Mouse (Mus musculus): ENCODE data around the gene Sdc1. TPM values are rescaled to one million over a fixed set of nuclear protein-coding genes. Genes with fewer than 3 reads are reported as not detected.

The Sdc1 gene
- polyA plus RNA-seq, 1 experiment from 2014 or later = 303 TPM

DNA sequence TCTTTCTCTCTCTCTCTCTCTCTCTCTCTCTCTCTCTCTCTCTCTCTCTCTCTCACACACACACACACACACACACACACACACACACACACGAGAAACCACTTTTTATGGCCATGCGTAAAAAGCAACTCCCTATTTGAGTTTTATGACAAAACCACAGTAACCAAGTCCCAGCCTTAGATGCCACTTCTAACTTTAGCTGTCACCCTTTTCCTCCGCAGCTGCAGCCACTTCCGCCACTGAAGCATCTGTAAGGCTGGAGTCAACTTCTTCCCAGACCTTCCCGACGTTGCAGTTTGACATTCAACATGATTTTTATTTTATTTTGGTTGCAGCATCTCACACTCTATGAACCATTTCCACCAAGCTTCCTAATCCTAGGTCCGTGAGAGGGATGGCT is 71.6 kb downstream of the Sdc1 start:
- H3K4me1 ChIP-seq (ENCODE audit: insufficient read depth, low read depth, low read length) = no peaks in the 10 kb centered on the region
- DNase-seq (ENCODE audit: low spot score) (no peak), ATAC-seq (no peak)
- H3K4me2 ChIP-seq (replicated peaks; ENCODE audit: low read depth, low read length) = no peak overlapping the region
- WGBS = 65% methylated on average over 7 of the region's 7 CpGs
- H3K27ac ChIP-seq (ENCODE audit: low read length) = no peak overlapping the region
- no peaks in the 10 kb centered on the region for H3K27me3 ChIP-seq (replicated peaks; ENCODE audit: insufficient read depth, low read length)
- H3K9me3 ChIP-seq (ENCODE audit: low read length) = no peaks in the 10 kb centered on the region
- TF ChIP-seq EP300 (IDR thresholded peaks at IDR 0.05) = no peak
- TF ChIP-seq CTCF (IDR thresholded peaks at IDR 0.05) = no peak
- H3K36me3 ChIP-seq (ENCODE audit: insufficient read depth, low read length) = no peaks in the 10 kb centered on the region
- H3K4me3 ChIP-seq (ENCODE audit: low read depth, low read length) = no peak overlapping the region
- no peak overlapping the region for H3K9ac ChIP-seq (replicated peaks; ENCODE audit: low read depth)

Other genes starting within 250 kb of the Sdc1 start
- gene Slc7a15, start 172.3 kb upstream of the Sdc1 start, polyA plus RNA-seq (2015; fragmentation: Nextera tagmentation; extraction: Ambion mirVana) = not detected in 2 replicates
- 26.9 and 31.3 TPM in 2 replicates for gene Pum2, start 97.2 kb upstream of the Sdc1 start, polyA plus RNA-seq (2015; fragmentation: Nextera tagmentation; extraction: Ambion mirVana)
- gene Laptm4a, start 150.3 kb downstream of the Sdc1 start, polyA plus RNA-seq (2015; fragmentation: Nextera tagmentation; extraction: Ambion mirVana) = 467 and 484 TPM in 2 replicates
- gene Matn3, start 176.6 kb downstream of the Sdc1 start, polyA plus RNA-seq (2015; fragmentation: Nextera tagmentation; extraction: Ambion mirVana) = 0.33 and 0.52 TPM in 2 replicates
- gene Wdr35, start 202.6 kb downstream of the Sdc1 start, polyA plus RNA-seq (2015; fragmentation: Nextera tagmentation; extraction: Ambion mirVana) = 7.6 and 10.4 TPM in 2 replicates

Data from lung, postnatal 0 days (tissue).